Mouse (Mus musculus) MEL (cell line): ENCODE data around the gene Wdr35. TPM values are rescaled to one million over a fixed set of nuclear protein-coding genes. Genes with fewer than 3 reads are reported as not detected.

Experiments
- DNase-seq: peaks from one replicate; pipeline ENCODE4 v3.0.0; 2011; ENCODE audit warnings: low read depth, low spot score
- H3K27ac ChIP-seq: 2 replicates; pipeline ENCODE4 v1.5.1; 2012; ENCODE audit warnings: low read depth, mild to moderate bottlenecking, control low read depth, low read length, moderate library complexity; ENCODE audit not compliant: control insufficient read depth
- H3K27me3 ChIP-seq, 2 experiments: fragments of 150-350 bp in 1 of 2; sonication (generic) in 1 of 2; 2 replicates each; pipeline ENCODE4 v1.6.1; 2012; ENCODE audit warnings: low read length in 2 of 2, mild to moderate bottlenecking in 2 of 2, improper control_type of control experiment in 1 of 2, moderate library complexity in 1 of 2; ENCODE audit not compliant: insufficient read depth in 2 of 2, control insufficient read depth in 1 of 2
- H3K36me3 ChIP-seq, 2 experiments: 2 replicates each; pipeline ENCODE4 v1.6.1; 2012 to 2014; ENCODE audit warnings: low read length in 2 of 2, improper control_type of control experiment in 1 of 2, inconsistent platforms in 1 of 2, mild to moderate bottlenecking in 1 of 2; ENCODE audit not compliant: insufficient read depth in 2 of 2, control insufficient read depth in 1 of 2
- H3K4me1 ChIP-seq, 2 experiments: fragments of 150-350 bp in 1 of 2; sonication (generic) in 1 of 2; 2 replicates each; pipeline ENCODE4 v1.6.1; 2012; ENCODE audit warnings: low read length in 2 of 2, improper control_type of control experiment in 1 of 2, mild to moderate bottlenecking in 1 of 2; ENCODE audit not compliant: insufficient read depth in 2 of 2, control insufficient read depth in 1 of 2
- H3K4me3 ChIP-seq, 2 experiments: fragments of 150-350 bp in 1 of 2; sonication (generic) in 1 of 2; 2 replicates each; pipeline ENCODE4 v1.5.1; 2012; ENCODE audit warnings: low read depth in 2 of 2, low read length in 2 of 2, mild to moderate bottlenecking in 2 of 2, moderate library complexity in 2 of 2, control low read depth in 1 of 2, improper control_type of control experiment in 1 of 2; ENCODE audit not compliant: control insufficient read depth in 1 of 2, insufficient read depth in 1 of 2
- H3K79me2 ChIP-seq: 2 replicates; pipeline ENCODE4 v1.6.1; 2012; ENCODE audit warnings: mild to moderate bottlenecking, low read length, moderate library complexity; ENCODE audit not compliant: control insufficient read depth, poor library complexity, insufficient read depth
- H3K9ac ChIP-seq: 2 replicates; pipeline ENCODE4 v1.6.1; 2012; ENCODE audit warnings: low read depth, mild to moderate bottlenecking, control low read depth, low read length, moderate library complexity; ENCODE audit not compliant: control insufficient read depth, poor library complexity, severe bottlenecking
- H3K9me3 ChIP-seq: fragments of 150-350 bp; sonication (generic); replicated peaks from 2 replicates; pipeline ENCODE4 v1.6.1; 2012; ENCODE audit warnings: mild to moderate bottlenecking, low read length, improper control_type of control experiment, moderate library complexity; ENCODE audit not compliant: insufficient read depth
- BHLHE40 ChIP-seq: IDR thresholded peaks from 2 replicates; pipeline ENCODE4 v1.6.1; 2012; ENCODE audit warnings: low read depth, mild to moderate bottlenecking, inconsistent platforms, low read length, improper control_type of control experiment, borderline replicate concordance
- CTCF ChIP-seq, 3 experiments: IDR thresholded peaks in 2 of 3; conservative IDR thresholded peaks in 1 of 3; 2 replicates each; pipeline ENCODE4 v1.5.1; 2011 to 2012; ENCODE audit warnings: low read length in 3 of 3, low read depth in 2 of 3, mild to moderate bottlenecking in 2 of 3, improper control_type of control experiment in 1 of 3, inconsistent platforms in 1 of 3, mixed read lengths in 1 of 3, moderate library complexity in 1 of 3; ENCODE audit not compliant: control insufficient read depth in 1 of 3, insufficient read depth in 1 of 3, poor library complexity in 1 of 3, severe bottlenecking in 1 of 3
- E2F4 ChIP-seq: IDR thresholded peaks from 2 replicates; pipeline ENCODE4 v1.6.1; 2011; ENCODE audit warnings: low read depth, low read length, improper control_type of control experiment, borderline replicate concordance
- EP300 ChIP-seq, 2 experiments: IDR thresholded peaks; 2 replicates each; pipeline ENCODE4 v1.6.1; 2011; ENCODE audit warnings: improper control_type of control experiment in 2 of 2, low read length in 2 of 2, low read depth in 1 of 2, mild to moderate bottlenecking in 1 of 2
- ETS1 ChIP-seq: IDR thresholded peaks from 2 replicates; pipeline ENCODE4 v1.6.1; 2012; ENCODE audit warnings: low read depth, mild to moderate bottlenecking, inconsistent platforms, low read length, improper control_type of control experiment, moderate library complexity
- HCFC1 ChIP-seq: IDR thresholded peaks from 2 replicates; pipeline ENCODE4 v1.6.1; 2012; ENCODE audit warnings: low read depth, mild to moderate bottlenecking, inconsistent platforms, low read length, improper control_type of control experiment, moderate library complexity
- MAX ChIP-seq: IDR thresholded peaks from 2 replicates; pipeline ENCODE4 v1.6.1; 2011; ENCODE audit warnings: low read length, improper control_type of control experiment
- MAZ ChIP-seq: IDR thresholded peaks from 2 replicates; pipeline ENCODE4 v1.6.1; 2012; ENCODE audit warnings: low read depth, mild to moderate bottlenecking, inconsistent platforms, low read length, improper control_type of control experiment
- MEF2A ChIP-seq: IDR thresholded peaks from 2 replicates; pipeline ENCODE4 v1.6.1; 2014; ENCODE audit warnings: low read depth, mild to moderate bottlenecking, inconsistent platforms, low read length, improper control_type of control experiment; ENCODE audit not compliant: poor library complexity, insufficient replicate concordance, severe bottlenecking; ENCODE audit errors: extremely low read depth
- MXI1 ChIP-seq: IDR thresholded peaks from 2 replicates; pipeline ENCODE4 v1.6.1; 2011; ENCODE audit warnings: mild to moderate bottlenecking, low read depth, low read length, improper control_type of control experiment
- MYB ChIP-seq: IDR thresholded peaks from 2 replicates; pipeline ENCODE4 v1.6.1; 2011; ENCODE audit warnings: mild to moderate bottlenecking, low read depth, low read length, improper control_type of control experiment
- MYC ChIP-seq: IDR thresholded peaks from 2 replicates; pipeline ENCODE4 v1.6.1; 2011; ENCODE audit warnings: low read depth, mild to moderate bottlenecking, low read length, improper control_type of control experiment, moderate library complexity
- POLR2AphosphoS2 ChIP-seq: IDR thresholded peaks from 2 replicates; pipeline ENCODE4 v1.6.1; 2011; ENCODE audit warnings: low read length, improper control_type of control experiment
- POLR2AphosphoS5 ChIP-seq: IDR thresholded peaks from 2 replicates; pipeline ENCODE4 v1.6.1; 2012; ENCODE audit warnings: low read depth, borderline replicate concordance, mild to moderate bottlenecking, inconsistent platforms, low read length, moderate library complexity, mixed read lengths
- RCOR1 ChIP-seq: IDR thresholded peaks from 2 replicates; pipeline ENCODE4 v1.6.1; 2012; ENCODE audit warnings: low read depth, mild to moderate bottlenecking, inconsistent platforms, low read length, improper control_type of control experiment
- SIN3A ChIP-seq: IDR thresholded peaks from 2 replicates; pipeline ENCODE4 v1.6.1; 2012; ENCODE audit warnings: low read length, improper control_type of control experiment, inconsistent platforms
- SMC3 ChIP-seq: IDR thresholded peaks from 2 replicates; pipeline ENCODE4 v1.6.1; 2011; ENCODE audit warnings: low read depth, low read length, improper control_type of control experiment
- TAL1 ChIP-seq: IDR thresholded peaks from 2 replicates; pipeline ENCODE4 v1.6.1; 2012; ENCODE audit warnings: mild to moderate bottlenecking, inconsistent platforms, low read length, moderate library complexity, mixed read lengths
- TBP ChIP-seq: IDR thresholded peaks from 2 replicates; pipeline ENCODE4 v1.8.0; 2011; ENCODE audit warnings: low read depth, low read length, improper control_type of control experiment
- TCF12 ChIP-seq: IDR thresholded peaks from 2 replicates; pipeline ENCODE4 v1.6.1; 2014; ENCODE audit warnings: low read depth, mild to moderate bottlenecking, inconsistent platforms, low read length, improper control_type of control experiment, moderate library complexity
- USF2 ChIP-seq, 2 experiments: IDR thresholded peaks; 2 replicates each; pipeline ENCODE4 v1.6.1; 2011 to 2012; ENCODE audit warnings: improper control_type of control experiment in 2 of 2, low read length in 2 of 2, borderline replicate concordance in 1 of 2, inconsistent platforms in 1 of 2, low read depth in 1 of 2, mild to moderate bottlenecking in 1 of 2; ENCODE audit not compliant: insufficient read depth in 1 of 2
- ZNF384 ChIP-seq: IDR thresholded peaks from 2 replicates; pipeline ENCODE4 v1.6.1; 2012; ENCODE audit warnings: low read depth, mild to moderate bottlenecking, inconsistent platforms, low read length, improper control_type of control experiment
- polyA plus RNA-seq, 2 experiments: library from polyadenylated mRNA; stranded (reverse) in 1 of 2; unstranded in 1 of 2; fragments of >175 nt in 1 of 2; fragments of >200 nt in 1 of 2; gene quantifications; 2 replicates each; pipeline versions ENCODE4 v1.2.1 to v1.2.4; 2012; ENCODE audit warnings: low replicate concordance in 2 of 2, low read depth in 1 of 2; ENCODE audit not compliant: insufficient read length in 2 of 2, insufficient read depth in 1 of 2, missing spikeins in 1 of 2
- total RNA-seq: library from RNA; depleted of rRNA; stranded (reverse); fragments of 300-350 nt; gene quantifications from 2 replicates; pipeline ENCODE4 v1.2.3, GENCODE M21; 2012

Wdr35 gene
- total and polyA plus RNA-seq, 3 experiments, result 5.7 to 5.9 TPM; not detected in 1

DNA sequence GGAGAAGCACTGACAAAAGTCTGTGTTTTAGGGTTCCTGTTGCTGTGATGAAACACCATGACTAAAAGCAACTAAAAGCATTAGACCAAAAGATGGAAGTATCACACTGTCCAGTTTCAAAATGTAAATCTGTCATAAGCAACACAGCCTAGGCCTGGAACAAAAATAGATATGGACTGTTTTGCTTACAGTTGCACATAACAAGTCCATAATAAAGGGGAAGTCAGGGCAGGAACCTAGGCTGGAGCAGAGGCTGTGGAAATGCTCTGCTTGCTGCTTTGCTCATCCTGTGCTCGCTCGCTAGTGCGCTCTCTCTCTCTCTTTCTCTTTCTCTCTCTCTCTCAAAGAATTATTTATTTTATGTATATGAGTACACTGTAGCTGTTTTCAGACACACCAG, 46.0 kb upstream of the Wdr35 start:
- Histone ChIP-seq H3K36me3 (peaks cover 21 to 56% of the 10 kb centered on the region in 2 experiments), H3K4me3 (no peak overlapping the region)

GRCm38 (mm10) chr12:8928766-8929165, 44.9 kb upstream of the Wdr35 start:
- H3K36me3 ChIP-seq, result peaks cover 26 to 50% of the 10 kb centered on the region in 2 experiments
- no peak overlapping the region for H3K27ac ChIP-seq
- no peaks in the 10 kb centered on the region for H3K9me3 ChIP-seq
- H3K79me2 ChIP-seq, result peaks cover 61% of the 10 kb centered on the region
- no peak overlapping the region for H3K4me3 ChIP-seq
- H3K27me3 ChIP-seq, result no peaks in the 10 kb centered on the region
- TF ChIP-seq MYC (no peak), RCOR1 (no peak), EP300 (IDR thresholded peaks at IDR 0.05; ENCODE audit: low read depth in 1 of 2, low read length in 2 of 2) (no peak), POLR2AphosphoS5 (no peak), TAL1 (no peak), BHLHE40 (no peak), HCFC1 (no peak), ETS1 (no peak), SIN3A (no peak), TBP (no peak), MEF2A (no peak)
- H3K9ac ChIP-seq, result no peak overlapping the region
- peaks cover 0 to 14% of the 10 kb centered on the region in 2 experiments; a peak in 2 of 4 replicates for H3K4me1 ChIP-seq
- DNase-seq, result no peak

More for the DNA sequence above, 46.0 kb upstream of the Wdr35 start:
- no peaks in the 10 kb centered on the region for H3K9me3 ChIP-seq
- H3K9ac ChIP-seq, result no peak overlapping the region
- no peaks in the 10 kb centered on the region for H3K27me3 ChIP-seq
- peaks cover 0 to 17% of the 10 kb centered on the region in 2 experiments; a peak in 3 of 4 replicates for H3K4me1 ChIP-seq
- TF ChIP-seq POLR2AphosphoS2 (no peak), USF2 (IDR thresholded peaks at IDR 0.05; ENCODE audit: borderline replicate concordance in 1 of 2, insufficient read depth in 1 of 2, low read depth in 1 of 2, low read length in 2 of 2) (no peak)
- TF ChIP-seq, all 39 proteins: peak for 0
- DNase-seq, result peak; percentile 67
- no peak overlapping the region for H3K27ac ChIP-seq
- H3K79me2 ChIP-seq, result peaks cover 68% of the 10 kb centered on the region

DNA sequence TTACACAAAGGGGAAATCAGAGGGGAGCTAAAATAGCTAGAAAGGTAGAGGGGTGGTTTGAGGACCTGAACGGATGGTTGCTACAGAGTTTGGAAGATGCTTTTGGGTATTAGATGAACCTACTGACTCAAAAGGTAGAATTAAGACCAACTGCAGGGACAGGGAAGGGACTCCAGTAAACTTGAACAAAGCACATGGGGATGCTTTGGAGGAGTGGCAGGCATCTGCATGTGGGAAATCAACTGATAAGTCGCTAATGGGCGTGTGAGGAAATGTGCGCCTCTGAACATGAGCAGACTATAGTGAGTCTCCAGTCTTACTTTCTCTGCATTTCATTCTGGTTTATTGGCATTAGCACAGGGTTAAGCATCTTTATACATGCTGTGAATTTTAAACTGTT, 42.6 kb upstream of the Wdr35 start:
- Histone ChIP-seq H3K27me3 (no peaks in the 10 kb centered on the region), H3K27ac (no peak overlapping the region), H3K9me3 (no peaks in the 10 kb centered on the region), H3K9ac (no peak overlapping the region), H3K79me2 (peaks cover 41% of the 10 kb centered on the region), H3K36me3 (peaks cover 33 to 34% of the 10 kb centered on the region in 2 experiments), H3K4me3 (no peak overlapping the region), H3K4me1 (peaks cover 0 to 10% of the 10 kb centered on the region in 2 experiments; a peak in 2 of 4 replicates)
- no peak for TF ChIP-seq TAL1
- peak; percentile 64 for TF ChIP-seq SIN3A
- TF ChIP-seq EP300 (IDR thresholded peaks at IDR 0.05; ENCODE audit: low read depth in 1 of 2, low read length in 2 of 2), result 0 out of 4 replicates have a peak, but pooled peaks of 1 of the 2 experiments have one; percentile 6
- TF ChIP-seq MXI1, result peak; percentile 84; the same call in 1 of the 2 replicates
- no peak for TF ChIP-seq POLR2AphosphoS5
- peak; percentile 55; the same call in 1 of the 2 replicates for TF ChIP-seq MAX
- no peak for TF ChIP-seq MYB
- TF ChIP-seq USF2 (IDR thresholded peaks at IDR 0.05; ENCODE audit: borderline replicate concordance in 1 of 2, insufficient read depth in 1 of 2, low read depth in 1 of 2, low read length in 2 of 2), result no peak
- TF ChIP-seq ZNF384, result no peak
- TF ChIP-seq E2F4, result no peak
- no peak for TF ChIP-seq TCF12
- TF ChIP-seq SMC3, result no peak
- TF ChIP-seq MAZ, result no peak
- peak; percentile 66; the same call in 1 of the 2 replicates for TF ChIP-seq MYC
- TF ChIP-seq CTCF (IDR thresholded peaks at IDR 0.05 in 2 of 3, conservative IDR thresholded peaks at IDR 0.05 in 1 of 3; ENCODE audit: control insufficient read depth in 1 of 3, insufficient read depth in 1 of 3, low read depth in 2 of 3, low read length in 3 of 3, poor library complexity in 1 of 3, severe bottlenecking in 1 of 3), result no peak
- peak; percentile 47 for DNase-seq
